Mouse (Mus musculus): ENCODE data around the gene Tmem132a.

Tmem132a gene

GRCm38 (mm10) chr19:10832030-10832429, 37.7 kb downstream of the Tmem132a start:
- DNase-seq (ENCODE audit: low spot score in 2 of 2): no peak

GRCm38 (mm10) chr19:10831424-10831823, 38.3 kb downstream of the Tmem132a start:
- no peak for DNase-seq (ENCODE audit: low spot score in 2 of 2)

DNA sequence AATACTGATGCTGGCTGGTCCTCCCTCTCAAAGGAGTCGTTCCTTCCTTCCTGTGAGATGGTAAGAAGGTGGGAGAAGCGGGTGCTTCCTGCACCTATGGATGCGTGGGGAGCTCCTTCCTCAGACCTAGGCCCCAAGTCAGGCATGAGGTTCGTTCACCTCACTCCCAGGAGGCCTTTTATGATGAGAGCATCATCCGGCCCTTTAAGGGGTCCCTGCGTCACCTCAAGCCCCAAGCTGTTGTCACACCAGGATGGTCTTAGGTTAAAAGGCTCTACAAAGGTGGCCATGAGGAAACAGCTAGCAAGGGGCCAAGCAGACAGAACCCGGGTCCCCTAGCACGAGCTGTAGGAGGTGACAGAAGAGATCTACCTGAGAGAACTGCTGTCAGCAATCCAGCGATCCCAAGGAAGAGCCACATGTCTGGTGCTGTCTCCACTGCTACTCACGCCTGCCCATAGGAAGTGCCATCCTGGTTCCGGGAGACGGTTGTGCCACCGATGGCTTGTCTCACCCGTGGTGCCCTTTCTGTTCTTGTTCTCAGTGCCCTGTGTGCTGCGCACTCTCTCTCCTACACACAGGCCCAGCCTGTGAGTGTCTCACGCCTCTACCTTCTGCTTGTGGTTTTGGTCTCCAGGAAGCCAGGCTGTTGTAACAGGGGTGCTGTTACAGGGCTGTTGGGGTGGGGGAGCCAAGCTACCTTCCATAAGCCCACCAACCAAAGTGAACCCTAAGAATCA, 40.1 kb downstream of the Tmem132a start, which contains the start of gene Cd6:
TSS of gene Cd6 (minus strand) at position 623 of the 740 bp plus-strand sequence.
- no peak for DNase-seq (ENCODE audit: low spot score in 2 of 2)

GRCm38 (mm10) chr19:10828321-10828720, 41.4 kb downstream of the Tmem132a start:
- no peak for DNase-seq (ENCODE audit: low spot score in 2 of 2)

DNA sequence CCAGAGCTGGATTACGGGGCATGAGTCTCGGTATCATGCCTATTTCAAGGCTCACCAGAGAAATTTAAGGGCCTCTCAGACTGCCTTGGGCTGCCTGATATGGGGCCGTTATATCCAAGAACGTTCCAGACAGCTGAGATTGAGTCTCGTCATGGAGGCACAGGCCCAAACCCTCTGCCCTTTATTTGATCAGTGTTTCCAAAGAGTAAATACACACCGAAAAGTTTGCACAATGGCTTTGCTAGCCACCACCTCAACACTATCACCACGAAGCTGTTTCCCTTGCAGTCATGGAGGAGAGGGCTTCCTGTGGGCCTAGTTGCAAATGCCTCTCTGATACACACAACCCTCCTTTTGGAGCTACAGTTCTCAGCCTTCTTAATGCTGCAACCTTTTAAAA, 45.7 kb downstream of the Tmem132a start:
- no peak for DNase-seq (ENCODE audit: low spot score in 2 of 2)

GRCm38 (mm10) chr19:10822534-10822933, 47.2 kb downstream of the Tmem132a start:
- DNase-seq (ENCODE audit: low spot score in 2 of 2): no peak

GRCm38 (mm10) chr19:10821319-10821718, 48.4 kb downstream of the Tmem132a start:
- DNase-seq (ENCODE audit: low spot score in 2 of 2): no peak

GRCm38 (mm10) chr19:10818217-10818946, 51.4 kb downstream of the Tmem132a start:
- no peak for DNase-seq (ENCODE audit: low spot score in 2 of 2)

GRCm38 (mm10) chr19:10816462-10816861, 53.3 kb downstream of the Tmem132a start:
- no peak for DNase-seq (ENCODE audit: low spot score in 2 of 2)

DNA sequence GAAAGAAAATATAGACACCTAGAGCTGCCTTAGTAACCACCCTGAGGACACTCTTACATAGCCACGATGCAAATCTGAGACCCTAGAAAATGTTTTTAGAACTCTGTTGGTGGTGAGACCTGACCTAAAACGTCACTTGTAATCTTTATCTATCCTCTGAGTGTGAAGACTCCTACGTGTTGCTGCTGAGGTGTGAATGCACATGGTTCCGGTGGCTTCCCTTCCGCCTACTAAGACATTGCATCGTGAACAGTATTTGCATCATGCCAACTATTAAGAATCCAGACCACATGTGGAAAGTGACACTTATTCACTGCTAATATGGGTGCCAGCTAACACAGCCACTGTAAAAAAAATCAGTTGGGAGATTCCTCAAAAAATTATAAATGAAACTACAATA, 53.9 kb downstream of the Tmem132a start:
- no peak for DNase-seq (ENCODE audit: low spot score in 2 of 2)

GRCm38 (mm10) chr19:10813905-10814304, 55.8 kb downstream of the Tmem132a start:
- no peak for DNase-seq (ENCODE audit: low spot score in 2 of 2)

DNA sequence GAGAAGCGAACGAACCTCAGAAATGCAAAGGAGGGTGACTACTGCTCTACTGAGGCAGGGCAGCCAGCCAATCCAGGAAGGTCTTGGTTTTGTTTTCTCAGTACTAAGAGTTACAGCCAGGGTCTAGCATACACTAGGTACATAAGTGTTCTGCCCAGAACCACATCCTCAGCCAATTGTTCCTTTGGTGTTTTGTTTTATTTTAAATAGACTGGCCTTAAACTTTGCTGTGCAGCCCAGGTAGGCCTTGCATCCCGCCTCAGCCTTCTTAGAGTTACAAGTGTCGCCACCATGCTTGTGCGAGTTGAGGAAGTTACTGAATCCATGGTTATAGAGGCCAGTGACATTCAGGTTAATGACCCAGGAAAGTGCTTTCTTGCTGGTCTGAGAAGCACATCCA, 56.7 kb downstream of the Tmem132a start:
- no peak for DNase-seq (ENCODE audit: low spot score in 2 of 2)

- no peak for DNase-seq (ENCODE audit: low spot score in 2 of 2)
These were observed 58.3 kb downstream of the Tmem132a start for GRCm38 (mm10) chr19:10811471-10811870.

GRCm38 (mm10) chr19:10810176-10810492, 59.6 kb downstream of the Tmem132a start:
- no peak for DNase-seq (ENCODE audit: low spot score in 2 of 2)

GRCm38 (mm10) chr19:10809428-10810175, 60.1 kb downstream of the Tmem132a start:
- DNase-seq (ENCODE audit: low spot score in 2 of 2): peak; percentile 40 to 51

- no peak for DNase-seq (ENCODE audit: low spot score in 2 of 2)
These were observed 61.1 kb downstream of the Tmem132a start for GRCm38 (mm10) chr19:10808524-10809233.
